Mouse (Mus musculus) urinary bladder, postnatal 25 days (tissue): Measurements from ENCODE around the gene Unc50.

ENCODE experiments used
- DNase-seq: peaks from one replicate; pipeline ENCODE4 v3.0.0; 2022; ENCODE audit warnings: low spot score

Unc50 gene

GRCm38 (mm10) chr1:37488531-37488930, 58.6 kb downstream of the Unc50 start:
- DNase-seq = no peak
